In the genomic region with DNA sequence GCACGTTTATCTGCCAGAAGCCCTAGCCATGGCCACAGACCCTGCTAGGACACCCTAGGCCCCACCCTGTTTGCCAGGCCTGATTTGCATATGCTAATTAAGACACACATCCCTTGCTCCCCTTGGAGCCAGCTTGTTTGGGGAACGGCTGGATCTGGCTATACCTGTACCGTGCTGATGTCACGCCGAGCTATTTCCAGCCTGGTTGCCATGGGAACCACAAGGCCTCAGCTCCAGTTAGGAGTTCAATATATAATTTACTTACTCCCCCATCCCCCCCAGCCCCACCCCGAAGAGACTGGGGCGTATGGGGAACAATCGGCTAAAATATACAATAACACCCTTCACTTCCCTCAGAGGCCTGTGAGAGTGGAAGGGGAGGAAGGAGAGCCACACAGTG, we compare ENCODE assay signal across 13 mouse cellular contexts. TPM values are rescaled to one million over a fixed set of nuclear protein-coding genes. Genes with fewer than 3 reads are reported as not detected.
DNase-seq lines count a peak whose midpoint lies in the region; ATAC-seq lines count a peak whose summit lies in the region.
"Had no signal": no experiment of that assay in that cellular context is flagged by ENCODE, and none has a peak within 500 bp of the region (broad histone marks: within the 10 kb centered on the region; RNA-seq: fewer than 3 reads in every experiment).

No protein-coding gene starts in this region.

- no peak overlapping the region for H3K4me2 ChIP-seq in neural tube, embryonic 12.5 days (replicated peaks)
- peak overlapping the region; percentile 11; the same call in 1 of the 2 replicates for H3K4me2 ChIP-seq in hindbrain, embryonic 15.5 days
- peak overlapping the region; percentile 7; the same call in 1 of the 2 replicates for H3K4me2 ChIP-seq in midbrain, embryonic 13.5 days (replicated peaks)
- no peak overlapping the region for H3K4me2 ChIP-seq in stomach, embryonic 15.5 days
- H3K4me2 ChIP-seq: heart, embryonic 12.5 days; liver, embryonic 15.5 days had no signal

- 55% methylated on average over 8 of the region's 8 CpGs for WGBS in neural tube, embryonic 12.5 days
- 31% methylated on average over 8 of the region's 8 CpGs for WGBS in hindbrain, embryonic 15.5 days
- 37% methylated on average over 8 of the region's 8 CpGs for WGBS in midbrain, embryonic 13.5 days
- WGBS in stomach, embryonic 15.5 days = 39% methylated on average over 8 of the region's 8 CpGs

- H3K27ac ChIP-seq in neural tube, embryonic 12.5 days = no peak overlapping the region
- peak overlapping the region; percentile 64 for H3K27ac ChIP-seq in hindbrain, embryonic 15.5 days (replicated peaks)
- H3K27ac ChIP-seq in midbrain, embryonic 13.5 days = peak overlapping the region; percentile 66
- peak overlapping the region; percentile 48; the same call in 1 of the 2 replicates for H3K27ac ChIP-seq in stomach, embryonic 15.5 days
- H3K27ac ChIP-seq: liver, embryonic 15.5 days had no signal

- no peak for ATAC-seq in neural tube, embryonic 12.5 days (ENCODE audit: low FRiP score, low read depth)
- peak; percentile 41; the same call in 1 of the 2 replicates for ATAC-seq in hindbrain, embryonic 15.5 days (ENCODE audit: low FRiP score, low read depth)
- peak; percentile 35; the same call in 1 of the 2 replicates for ATAC-seq in midbrain, embryonic 13.5 days
- ATAC-seq in stomach, embryonic 15.5 days (ENCODE audit: insufficient read depth, low FRiP score, low read depth) = no peak

- H3K4me3 ChIP-seq in neural tube, embryonic 12.5 days = no peak overlapping the region
- no peak overlapping the region for H3K4me3 ChIP-seq in hindbrain, embryonic 15.5 days
- H3K4me3 ChIP-seq in midbrain, embryonic 13.5 days (replicated peaks) = no peak overlapping the region
- no peak overlapping the region for H3K4me3 ChIP-seq in stomach, embryonic 15.5 days (replicated peaks)
- H3K4me3 ChIP-seq: heart, embryonic 12.5 days; liver, embryonic 15.5 days had no signal

- no peaks in the 10 kb centered on the region for H3K36me3 ChIP-seq in neural tube, embryonic 12.5 days
- no peaks in the 10 kb centered on the region for H3K36me3 ChIP-seq in hindbrain, embryonic 15.5 days
- peaks cover 5% of the 10 kb centered on the region; the same call in 1 of the 2 replicates for H3K36me3 ChIP-seq in midbrain, embryonic 13.5 days
- no peaks in the 10 kb centered on the region for H3K36me3 ChIP-seq in stomach, embryonic 15.5 days
- H3K36me3 ChIP-seq: heart, embryonic 12.5 days; liver, embryonic 15.5 days had no signal

- peaks cover 56% of the 10 kb centered on the region for H3K4me1 ChIP-seq in neural tube, embryonic 12.5 days
- peaks cover 78% of the 10 kb centered on the region for H3K4me1 ChIP-seq in hindbrain, embryonic 15.5 days (replicated peaks)
- peaks cover 76% of the 10 kb centered on the region for H3K4me1 ChIP-seq in midbrain, embryonic 13.5 days (replicated peaks)
- H3K4me1 ChIP-seq in stomach, embryonic 15.5 days = peaks cover 58% of the 10 kb centered on the region
- H3K4me1 ChIP-seq: liver, embryonic 15.5 days had no signal

- no peak for DNase-seq in neural tube, embryonic 10.5 days (ENCODE audit: extremely low spot score, low spot score)
- DNase-seq in lung, postnatal 4 days = no peak
- DNase-seq in adrenal gland, postnatal 25 days = no peak
- DNase-seq in heart, postnatal 4 days = no peak
- DNase-seq: cerebellum, adult 8-10 months; thymus, postnatal 4 days had no signal

- H3K9me3 ChIP-seq in neural tube, embryonic 12.5 days = no peaks in the 10 kb centered on the region
- H3K9me3 ChIP-seq in hindbrain, embryonic 15.5 days = no peaks in the 10 kb centered on the region
- no peaks in the 10 kb centered on the region for H3K9me3 ChIP-seq in midbrain, embryonic 13.5 days
- no peaks in the 10 kb centered on the region for H3K9me3 ChIP-seq in stomach, embryonic 15.5 days
- H3K9me3 ChIP-seq: heart, embryonic 12.5 days; liver, embryonic 15.5 days had no signal

- H3K9ac ChIP-seq in neural tube, embryonic 12.5 days = 0 out of 2 replicates have a peak overlapping the region, but pooled peaks have one; percentile 13
- no peak overlapping the region for H3K9ac ChIP-seq in hindbrain, embryonic 15.5 days
- peak overlapping the region; percentile 17 for H3K9ac ChIP-seq in midbrain, embryonic 13.5 days (replicated peaks)
- no peak overlapping the region for H3K9ac ChIP-seq in stomach, embryonic 15.5 days
- H3K9ac ChIP-seq: heart, embryonic 12.5 days; liver, embryonic 15.5 days had no signal

- peaks cover 40% of the 10 kb centered on the region for H3K27me3 ChIP-seq in neural tube, embryonic 12.5 days (replicated peaks)
- H3K27me3 ChIP-seq in hindbrain, embryonic 15.5 days = no peaks in the 10 kb centered on the region
- H3K27me3 ChIP-seq in midbrain, embryonic 13.5 days = peaks cover 3% of the 10 kb centered on the region; the same call in 1 of the 2 replicates
- H3K27me3 ChIP-seq in stomach, embryonic 15.5 days (replicated peaks) = no peaks in the 10 kb centered on the region
- H3K27me3 ChIP-seq: CH12.LX; liver, embryonic 15.5 days had no signal

RNA-seq across cellular contexts. Expression of a gene that starts 45.9 kb away (rescaled TPM):
- 9.8 and 11.8 TPM in 2 replicates for polyA plus RNA-seq in neural tube, embryonic 12.5 days (2016; fragmentation: Nextera tagmentation; extraction: Ambion mirVana)
- polyA plus RNA-seq in hindbrain, embryonic 15.5 days (2015; fragmentation: Nextera tagmentation; extraction: Ambion mirVana) = 10.4 and 11.4 TPM in 2 replicates
- 15.6 and 16.0 TPM in 2 replicates for polyA plus RNA-seq in midbrain, embryonic 13.5 days (2015; fragmentation: Nextera tagmentation; extraction: Ambion mirVana)
- 8.3 and 8.6 TPM in 2 replicates for polyA plus RNA-seq in stomach, embryonic 15.5 days (2015; fragmentation: Nextera tagmentation; extraction: Ambion mirVana)
- 87.9 and 103 TPM in 2 replicates for total RNA-seq in adrenal gland, postnatal 25 days (2021)
- 10 to 100 TPM; 71.1 to 78.7 TPM for total RNA-seq in heart, postnatal 4 days (2021)

Comparison
In these comparisons a context has a peak if more than half of its experiments do, and no peak if none do; other contexts are left out.
1. ATAC-seq: peak in hindbrain, embryonic 15.5 days (single experiment) and midbrain, embryonic 13.5 days (single experiment); none in neural tube, embryonic 12.5 days (single experiment) and stomach, embryonic 15.5 days (single experiment).
2. H3K4me2 ChIP-seq: peak in hindbrain, embryonic 15.5 days (single experiment) and midbrain, embryonic 13.5 days (single experiment); none in neural tube, embryonic 12.5 days (single experiment) and stomach, embryonic 15.5 days (single experiment).
3. H3K9ac ChIP-seq: peak in neural tube, embryonic 12.5 days (single experiment) and midbrain, embryonic 13.5 days (single experiment); none in hindbrain, embryonic 15.5 days (single experiment) and stomach, embryonic 15.5 days (single experiment).